Mouse (Mus musculus) gastrocnemius, adult 18-20 months (tissue): ENCODE data around the gene Fnip2. TPM values are rescaled to one million over a fixed set of nuclear protein-coding genes. Genes with fewer than 3 reads are reported as not detected.
A peak's percentile ranks its signal among the peaks of the same experiment; 100 is the strongest.

Source experiments
- DNase-seq: peaks from one replicate; pipeline ENCODE4 v3.0.0; 2021; ENCODE audit warnings: low spot score
- total RNA-seq, 2 experiments: library from RNA; stranded (reverse); gene quantifications; 2 replicates each; pipeline ENCODE4 v1.2.3; 2021

The Fnip2 gene
- total RNA-seq, 2 experiments from 2014 or later = 3.4 to 4.6 TPM

- DNase-seq = no peak
Observed at GRCm38 (mm10) chr3:79528451-79528850, 39.1 kb downstream of the Fnip2 start.

- no peak for DNase-seq
Observed at GRCm38 (mm10) chr3:79527921-79528320, 39.7 kb downstream of the Fnip2 start.

- DNase-seq = no peak
Observed at GRCm38 (mm10) chr3:79527521-79527920, 40.1 kb downstream of the Fnip2 start.

GRCm38 (mm10) chr3:79523349-79523748 lies 44.2 kb downstream of the Fnip2 start:
- DNase-seq = no peak

GRCm38 (mm10) chr3:79519862-79520261 lies 47.7 kb downstream of the Fnip2 start:
- no peak for DNase-seq

- peak; percentile 43 for DNase-seq
Observed at GRCm38 (mm10) chr3:79518761-79519527, 48.7 kb downstream of the Fnip2 start.

GRCm38 (mm10) chr3:79517884-79518591 lies 49.6 kb downstream of the Fnip2 start:
- peak; percentile 34 for DNase-seq

- no peak for DNase-seq
Observed at GRCm38 (mm10) chr3:79516958-79517357, 50.6 kb downstream of the Fnip2 start.

GRCm38 (mm10) chr3:79516099-79516920 lies 51.3 kb downstream of the Fnip2 start:
- no peak for DNase-seq

- DNase-seq = no peak
Observed at GRCm38 (mm10) chr3:79514304-79514703, 53.3 kb downstream of the Fnip2 start.

GRCm38 (mm10) chr3:79501166-79501728 lies 66.3 kb downstream of the Fnip2 start:
- no peak for DNase-seq

GRCm38 (mm10) chr3:79500279-79500678 lies 67.3 kb downstream of the Fnip2 start:
- DNase-seq = no peak

GRCm38 (mm10) chr3:79496668-79497067 lies 70.9 kb downstream of the Fnip2 start:
- no peak for DNase-seq

GRCm38 (mm10) chr3:79495151-79495550 lies 72.4 kb downstream of the Fnip2 start:
- no peak for DNase-seq

- peak; percentile 56 for DNase-seq
Observed at GRCm38 (mm10) chr3:79494028-79494427, 73.6 kb downstream of the Fnip2 start.

- no peak for DNase-seq
Observed at GRCm38 (mm10) chr3:79493064-79493463, 74.5 kb downstream of the Fnip2 start.

- DNase-seq = no peak
Observed at GRCm38 (mm10) chr3:79491614-79492013, 76.0 kb downstream of the Fnip2 start.

- DNase-seq = no peak
Observed at GRCm38 (mm10) chr3:79490102-79490501, 77.5 kb downstream of the Fnip2 start.

- no peak for DNase-seq
Observed at GRCm38 (mm10) chr3:79488025-79488424, 79.6 kb downstream of the Fnip2 start.

GRCm38 (mm10) chr3:79484286-79485063 lies 83.1 kb downstream of the Fnip2 start:
- DNase-seq = no peak

- DNase-seq = no peak
Observed at GRCm38 (mm10) chr3:79478880-79479279, 88.7 kb downstream of the Fnip2 start.
